Mouse (Mus musculus): ENCODE results near the gene Cers5. TPM values are rescaled to one million over a fixed set of nuclear protein-coding genes. Genes with fewer than 3 reads are reported as not detected.
"Not testable (repeated sequence)": the region's sequence is repeated elsewhere in the genome, so short reads cannot be mapped to it uniquely, and the experiment has no call there.

Cers5 gene
- total RNA-seq, 2 experiments from 2014 or later: 7.6 to 19.7 TPM

GRCm38 (mm10) chr15:99728211-99728610, 44.5 kb downstream of the Cers5 start:
- ATAC-seq (replicated peaks; ENCODE audit: low FRiP score, poor library complexity, severe bottlenecking): no peak

- no peak for ATAC-seq (replicated peaks; ENCODE audit: low FRiP score, poor library complexity, severe bottlenecking)
These were observed 45.2 kb downstream of the Cers5 start for GRCm38 (mm10) chr15:99727525-99727924.

- ATAC-seq (replicated peaks; ENCODE audit: low FRiP score, poor library complexity, severe bottlenecking): not testable (repeated sequence)
These were observed 45.6 kb downstream of the Cers5 start for GRCm38 (mm10) chr15:99727039-99727438.

- ATAC-seq (replicated peaks; ENCODE audit: low FRiP score, poor library complexity, severe bottlenecking): no peak
These were observed 46.1 kb downstream of the Cers5 start for GRCm38 (mm10) chr15:99726549-99726948.

GRCm38 (mm10) chr15:99725341-99726155, 47.1 kb downstream of the Cers5 start, which contains the start of gene Cox14:
TSS of gene Cox14 (plus strand) at chr15:99725618.
- peak; percentile 85 for ATAC-seq (replicated peaks; ENCODE audit: low FRiP score, poor library complexity, severe bottlenecking)

- ATAC-seq (replicated peaks; ENCODE audit: low FRiP score, poor library complexity, severe bottlenecking): no peak
These were observed 48.2 kb downstream of the Cers5 start for GRCm38 (mm10) chr15:99724292-99725021.

- no peak for ATAC-seq (replicated peaks; ENCODE audit: low FRiP score, poor library complexity, severe bottlenecking)
These were observed 49.0 kb downstream of the Cers5 start for GRCm38 (mm10) chr15:99723515-99724291.

GRCm38 (mm10) chr15:99723120-99723514, 49.6 kb downstream of the Cers5 start:
- no peak for ATAC-seq (replicated peaks; ENCODE audit: low FRiP score, poor library complexity, severe bottlenecking)

GRCm38 (mm10) chr15:99721921-99722743, 50.6 kb downstream of the Cers5 start:
- no peak for ATAC-seq (replicated peaks; ENCODE audit: low FRiP score, poor library complexity, severe bottlenecking)

- ATAC-seq (replicated peaks; ENCODE audit: low FRiP score, poor library complexity, severe bottlenecking): no peak
These were observed 52.8 kb downstream of the Cers5 start for GRCm38 (mm10) chr15:99719865-99720264.

GRCm38 (mm10) chr15:99718461-99719021, 54.1 kb downstream of the Cers5 start:
- no peak for ATAC-seq (replicated peaks; ENCODE audit: low FRiP score, poor library complexity, severe bottlenecking)

GRCm38 (mm10) chr15:99717386-99718334, 55.0 kb downstream of the Cers5 start, which contains the start of gene Gpd1:
TSS of gene Gpd1 (plus strand) at chr15:99717515.
- no peak for ATAC-seq (replicated peaks; ENCODE audit: low FRiP score, poor library complexity, severe bottlenecking)

- ATAC-seq (replicated peaks; ENCODE audit: low FRiP score, poor library complexity, severe bottlenecking): no peak
These were observed 55.9 kb downstream of the Cers5 start for GRCm38 (mm10) chr15:99716814-99717213.

- ATAC-seq (replicated peaks; ENCODE audit: low FRiP score, poor library complexity, severe bottlenecking): peak; percentile 16
These were observed 56.5 kb downstream of the Cers5 start for GRCm38 (mm10) chr15:99715982-99716746.

GRCm38 (mm10) chr15:99715361-99715865, 57.3 kb downstream of the Cers5 start:
- peak; percentile 86 for ATAC-seq (replicated peaks; ENCODE audit: low FRiP score, poor library complexity, severe bottlenecking)

- peak; percentile 74 for ATAC-seq (replicated peaks; ENCODE audit: low FRiP score, poor library complexity, severe bottlenecking)
These were observed 57.8 kb downstream of the Cers5 start for GRCm38 (mm10) chr15:99714858-99715257.

- no peak for ATAC-seq (replicated peaks; ENCODE audit: low FRiP score, poor library complexity, severe bottlenecking)
These were observed 58.5 kb downstream of the Cers5 start for GRCm38 (mm10) chr15:99714206-99714605.

All from erythroid progenitor cell, adult 5-6 weeks (primary cell).